9 mouse cellular contexts compared by ENCODE assay signal in genomic region chr5:115908251-115908650, GRCm38 (mm10).
DNase-seq lines count a peak whose midpoint lies in the region; ATAC-seq and TF ChIP-seq lines count a peak whose summit lies in the region.
"Had no signal": no experiment of that assay in that cellular context is flagged by ENCODE, and none has a peak within 500 bp of the region (broad histone marks: within the 10 kb centered on the region; RNA-seq: fewer than 3 reads in every experiment).

No protein-coding gene starts in this region.

- H3K27ac ChIP-seq in kidney, embryonic 16.5 days (ENCODE audit: low read length), result no peak overlapping the region
- no peak overlapping the region for H3K27ac ChIP-seq in kidney, adult 2 months (ENCODE audit: insufficient read depth, low read depth, low read length)
- no peak overlapping the region for H3K27ac ChIP-seq in embryonic facial prominence, embryonic 11.5 days (replicated peaks; ENCODE audit: low read depth, low read length)
- H3K27ac ChIP-seq in hindbrain, postnatal 0 days, result peak overlapping the region; percentile 76
- H3K27ac ChIP-seq in midbrain, embryonic 10.5 days (replicated peaks), result no peak overlapping the region

- TF ChIP-seq CTCF in kidney, adult 2 months (conservative IDR thresholded peaks at IDR 0.05; ENCODE audit: insufficient read depth, insufficient read length, low read depth, low read length), result no peak
- 0 out of 2 replicates have a peak, but pooled peaks have one; percentile 15 for TF ChIP-seq CTCF in hindbrain, postnatal 0 days (IDR thresholded peaks at IDR 0.05; ENCODE audit: low read depth)

- no peak overlapping the region for H3K9ac ChIP-seq in kidney, embryonic 16.5 days (replicated peaks; ENCODE audit: low read length)
- H3K9ac ChIP-seq in embryonic facial prominence, embryonic 11.5 days (replicated peaks; ENCODE audit: low read length), result no peak overlapping the region
- H3K9ac ChIP-seq in hindbrain, postnatal 0 days (replicated peaks; ENCODE audit: low read length), result peak overlapping the region; percentile 44

- peak overlapping the region; percentile 16; the same call in 1 of the 2 replicates for H3K4me3 ChIP-seq in kidney, embryonic 16.5 days (ENCODE audit: low read length)
- no peak overlapping the region for H3K4me3 ChIP-seq in kidney, adult 2 months (ENCODE audit: insufficient read depth, low read depth, low read length)
- H3K4me3 ChIP-seq in embryonic facial prominence, embryonic 11.5 days (ENCODE audit: low read depth, low read length), result no peak overlapping the region
- H3K4me3 ChIP-seq in hindbrain, postnatal 0 days (ENCODE audit: low read length), result peak overlapping the region; percentile 45
- peak overlapping the region; percentile 55 for H3K4me3 ChIP-seq in midbrain, embryonic 10.5 days

- no peak for TF ChIP-seq POLR2A in kidney, adult 2 months (IDR thresholded peaks at IDR 0.05; ENCODE audit: low read depth, low read length)

- peak; percentile 55; the same call in 1 of the 2 replicates for ATAC-seq in kidney, embryonic 16.5 days (ENCODE audit: low FRiP score, low TSS enrichment)
- ATAC-seq in embryonic facial prominence, embryonic 11.5 days (replicated peaks; ENCODE audit: insufficient number of reproducible peaks, low FRiP score, low TSS enrichment, low read depth), result no peak
- peak; percentile 65 for ATAC-seq in hindbrain, postnatal 0 days

- no peaks in the 10 kb centered on the region for H3K36me3 ChIP-seq in kidney, embryonic 16.5 days (ENCODE audit: insufficient read depth, low read length)
- no peaks in the 10 kb centered on the region for H3K36me3 ChIP-seq in kidney, adult 2 months (ENCODE audit: control insufficient read depth, insufficient read depth, low read length)
- no peaks in the 10 kb centered on the region for H3K36me3 ChIP-seq in embryonic facial prominence, embryonic 11.5 days (replicated peaks; ENCODE audit: control insufficient read depth, insufficient read depth, low read depth, low read length)
- H3K36me3 ChIP-seq in hindbrain, postnatal 0 days (ENCODE audit: insufficient read depth, low read length), result no peaks in the 10 kb centered on the region
- H3K36me3 ChIP-seq in midbrain, embryonic 10.5 days, result peaks cover 28% of the 10 kb centered on the region

- no peaks in the 10 kb centered on the region for H3K27me3 ChIP-seq in kidney, embryonic 16.5 days (ENCODE audit: insufficient read depth, low read length)
- no peaks in the 10 kb centered on the region for H3K27me3 ChIP-seq in kidney, adult 2 months (replicated peaks; ENCODE audit: control insufficient read depth, insufficient read depth, low read length)
- no peaks in the 10 kb centered on the region for H3K27me3 ChIP-seq in embryonic facial prominence, embryonic 11.5 days (ENCODE audit: control insufficient read depth, insufficient read depth, low read length)
- H3K27me3 ChIP-seq in hindbrain, postnatal 0 days (ENCODE audit: insufficient read depth, low read length), result no peaks in the 10 kb centered on the region
- H3K27me3 ChIP-seq in midbrain, embryonic 10.5 days (ENCODE audit: low read depth, poor library complexity, severe bottlenecking), result no peaks in the 10 kb centered on the region

- H3K4me1 ChIP-seq in kidney, embryonic 16.5 days (ENCODE audit: insufficient read depth, low read length), result peaks cover 37% of the 10 kb centered on the region
- H3K4me1 ChIP-seq in kidney, adult 2 months (ENCODE audit: control insufficient read depth, insufficient read depth, low read length), result no peaks in the 10 kb centered on the region
- no peaks in the 10 kb centered on the region; the same call in 1 of the 2 replicates for H3K4me1 ChIP-seq in embryonic facial prominence, embryonic 11.5 days (ENCODE audit: control insufficient read depth, insufficient read depth, low read length)
- peaks cover 7% of the 10 kb centered on the region for H3K4me1 ChIP-seq in hindbrain, postnatal 0 days (ENCODE audit: insufficient read depth, low read length)
- H3K4me1 ChIP-seq in midbrain, embryonic 10.5 days, result peaks cover 45% of the 10 kb centered on the region

- peak overlapping the region; percentile 75 for H3K4me2 ChIP-seq in kidney, embryonic 16.5 days (replicated peaks; ENCODE audit: low read depth, low read length)
- H3K4me2 ChIP-seq in embryonic facial prominence, embryonic 11.5 days (ENCODE audit: low read depth, low read length), result peak overlapping the region; percentile 5; the same call in 1 of the 2 replicates
- peak overlapping the region; percentile 57 for H3K4me2 ChIP-seq in hindbrain, postnatal 0 days (ENCODE audit: low read depth, low read length)

- DNase-seq in kidney, adult 2 months, result no peak
- DNase-seq in embryonic facial prominence, embryonic 11.5 days (ENCODE audit: low spot score), result peak; percentile 58
- DNase-seq in hindbrain, postnatal 0 days (ENCODE audit: low spot score), result peak; percentile 87
- peak; percentile 45 for DNase-seq in midbrain, embryonic 10.5 days (ENCODE audit: low spot score)
- DNase-seq in telencephalon, adult 2 months (ENCODE audit: low read depth, low spot score), result peak; percentile 71
- DNase-seq in adrenal gland, adult 8-10 months, result no peak
- no peak for DNase-seq in urinary bladder, adult 18-20 months (ENCODE audit: low spot score in 2 of 2)

- WGBS in kidney, embryonic 16.5 days, result 27% methylated on average over 10 of the region's 10 CpGs
- WGBS in kidney, adult 2 months, result 59% methylated on average over 10 of the region's 10 CpGs
- WGBS in embryonic facial prominence, embryonic 11.5 days, result 25% methylated on average over 10 of the region's 10 CpGs
- WGBS in hindbrain, postnatal 0 days, result 16% methylated on average over 10 of the region's 10 CpGs
- WGBS in midbrain, embryonic 10.5 days, result 19% methylated on average over 10 of the region's 10 CpGs

- H3K9me3 ChIP-seq in kidney, embryonic 16.5 days (ENCODE audit: low read length), result no peaks in the 10 kb centered on the region
- H3K9me3 ChIP-seq in embryonic facial prominence, embryonic 11.5 days (replicated peaks; ENCODE audit: control insufficient read depth, low read length), result no peaks in the 10 kb centered on the region
- H3K9me3 ChIP-seq in hindbrain, postnatal 0 days (ENCODE audit: low read length), result no peaks in the 10 kb centered on the region
- no peaks in the 10 kb centered on the region for H3K9me3 ChIP-seq in midbrain, embryonic 10.5 days (replicated peaks)
- H3K9me3 ChIP-seq: G1E had no signal

Comparison
In these comparisons a context has a peak if more than half of its experiments do, and no peak if none do; other contexts are left out.
1. H3K4me3 ChIP-seq: peak in kidney, embryonic 16.5 days (single experiment), hindbrain, postnatal 0 days (single experiment) and midbrain, embryonic 10.5 days (single experiment); none in kidney, adult 2 months (single experiment) and embryonic facial prominence, embryonic 11.5 days (single experiment).
2. H3K4me2 ChIP-seq: peak in every context shown above with its lines; median percentile 75 in kidney, embryonic 16.5 days; 57 in hindbrain, postnatal 0 days; 5 in embryonic facial prominence, embryonic 11.5 days.
3. DNase-seq: peak in embryonic facial prominence, embryonic 11.5 days (single experiment), hindbrain, postnatal 0 days (single experiment), midbrain, embryonic 10.5 days (single experiment) and telencephalon, adult 2 months (single experiment); none in kidney, adult 2 months (single experiment), adrenal gland, adult 8-10 months (single experiment) and urinary bladder, adult 18-20 months (0 of 2).